Mouse (Mus musculus): ENCODE results near the gene Pemt. TPM values are rescaled to one million over a fixed set of nuclear protein-coding genes. Genes with fewer than 3 reads are reported as not detected.
"Not testable (repeated sequence)": the region's sequence is repeated elsewhere in the genome, so short reads cannot be mapped to it uniquely, and the experiment has no call there.

The Pemt gene
- polyA plus RNA-seq, 1 experiment from 2014 or later: 16.3 TPM

GRCm38 (mm10) chr11:59960476-59961337 is 85.6 kb downstream of the Pemt start:
- Histone ChIP-seq H3K27me3 (ENCODE audit: control insufficient read depth, insufficient read depth, low read length) (no peaks in the 10 kb centered on the region), H3K4me1 (ENCODE audit: control insufficient read depth in 2 of 2, insufficient read depth in 2 of 2, low read length in 2 of 2) (peaks cover 41 to 60% of the 10 kb centered on the region in 2 experiments), H3K9me3 (ENCODE audit: control insufficient read depth, low read length) (no peaks in the 10 kb centered on the region), H3K4me2 (ENCODE audit: low read length) (peak overlapping the region; percentile 8; the same call in 1 of the 2 replicates), H3K9ac (ENCODE audit: low read length) (peak overlapping the region; percentile 38; the same call in 1 of the 2 replicates), H3K4me3 (ENCODE audit: control insufficient read depth in 1 of 2, insufficient read depth in 1 of 2, low read depth in 1 of 2, low read length in 2 of 2) (no peak overlapping the region), H3K27ac (replicated peaks in 1 of 2; ENCODE audit: control insufficient read depth in 1 of 2, insufficient read depth in 1 of 2, low read depth in 2 of 2, low read length in 2 of 2) (peak overlapping the region; percentile 78 to 90), H3K36me3 (ENCODE audit: control insufficient read depth, insufficient read depth, low read length) (peaks cover 19% of the 10 kb centered on the region)
- 48% methylated on average over 20 of the region's 20 CpGs for WGBS
- no peak for ATAC-seq (ENCODE audit: insufficient number of reproducible peaks, insufficient read depth, low FRiP score, low read depth)

- Histone ChIP-seq H3K4me2 (ENCODE audit: low read length) (no peak overlapping the region), H3K4me3 (ENCODE audit: control insufficient read depth in 1 of 2, insufficient read depth in 1 of 2, low read depth in 1 of 2, low read length in 2 of 2) (no peak overlapping the region), H3K36me3 (ENCODE audit: control insufficient read depth, insufficient read depth, low read length) (peaks cover 19% of the 10 kb centered on the region), H3K9me3 (ENCODE audit: control insufficient read depth, low read length) (no peaks in the 10 kb centered on the region), H3K27me3 (ENCODE audit: control insufficient read depth, insufficient read depth, low read length) (no peaks in the 10 kb centered on the region), H3K9ac (ENCODE audit: low read length) (peak overlapping the region; percentile 42; the same call in 1 of the 2 replicates), H3K27ac (replicated peaks in 1 of 2; ENCODE audit: control insufficient read depth in 1 of 2, insufficient read depth in 1 of 2, low read depth in 2 of 2, low read length in 2 of 2) (peak overlapping the region; percentile 78 to 81), H3K4me1 (ENCODE audit: control insufficient read depth in 2 of 2, insufficient read depth in 2 of 2, low read length in 2 of 2) (peaks cover 41 to 55% of the 10 kb centered on the region in 2 experiments)
- no peak for ATAC-seq (ENCODE audit: insufficient number of reproducible peaks, insufficient read depth, low FRiP score, low read depth)
- 35% methylated on average over 4 of the region's 4 CpGs for WGBS
These were observed 86.8 kb downstream of the Pemt start for GRCm38 (mm10) chr11:59959453-59959852.

GRCm38 (mm10) chr11:59956749-59957148 is 89.5 kb downstream of the Pemt start:
- H3K9me3 ChIP-seq (ENCODE audit: control insufficient read depth, low read length): no peaks in the 10 kb centered on the region
- H3K27ac ChIP-seq (replicated peaks in 1 of 2; ENCODE audit: control insufficient read depth in 1 of 2, insufficient read depth in 1 of 2, low read depth in 2 of 2, low read length in 2 of 2): no peak overlapping the region
- H3K4me2 ChIP-seq (ENCODE audit: low read length): no peak overlapping the region
- peaks cover 23 to 34% of the 10 kb centered on the region in 2 experiments for H3K4me1 ChIP-seq (ENCODE audit: control insufficient read depth in 2 of 2, insufficient read depth in 2 of 2, low read length in 2 of 2)
- H3K27me3 ChIP-seq (ENCODE audit: control insufficient read depth, insufficient read depth, low read length): no peaks in the 10 kb centered on the region
- no peak for ATAC-seq (ENCODE audit: insufficient number of reproducible peaks, insufficient read depth, low FRiP score, low read depth)
- WGBS: 76% methylated on average over 6 of the region's 6 CpGs
- H3K9ac ChIP-seq (ENCODE audit: low read length): no peak overlapping the region
- H3K4me3 ChIP-seq (ENCODE audit: control insufficient read depth in 1 of 2, insufficient read depth in 1 of 2, low read depth in 1 of 2, low read length in 2 of 2): no peak overlapping the region
- H3K36me3 ChIP-seq (ENCODE audit: control insufficient read depth, insufficient read depth, low read length): peaks cover 8% of the 10 kb centered on the region

GRCm38 (mm10) chr11:59952892-59953291 is 93.4 kb downstream of the Pemt start:
- ATAC-seq (ENCODE audit: insufficient number of reproducible peaks, insufficient read depth, low FRiP score, low read depth): no peak
- WGBS: 87% methylated on average over 14 of the region's 14 CpGs
- Histone ChIP-seq H3K27me3 (ENCODE audit: control insufficient read depth, insufficient read depth, low read length) (no peaks in the 10 kb centered on the region), H3K4me3 (ENCODE audit: control insufficient read depth in 1 of 2, insufficient read depth in 1 of 2, low read depth in 1 of 2, low read length in 2 of 2) (no peak overlapping the region), H3K36me3 (ENCODE audit: control insufficient read depth, insufficient read depth, low read length) (peaks cover 6% of the 10 kb centered on the region; the same call in 1 of the 2 replicates), H3K9ac (ENCODE audit: low read length) (no peak overlapping the region), H3K27ac (replicated peaks in 1 of 2; ENCODE audit: control insufficient read depth in 1 of 2, insufficient read depth in 1 of 2, low read depth in 2 of 2, low read length in 2 of 2) (0 out of 4 replicates have a peak overlapping the region, but pooled peaks of 1 of the 2 experiments have one; percentile 6), H3K4me2 (ENCODE audit: low read length) (no peak overlapping the region), H3K9me3 (ENCODE audit: control insufficient read depth, low read length) (no peaks in the 10 kb centered on the region), H3K4me1 (ENCODE audit: control insufficient read depth in 2 of 2, insufficient read depth in 2 of 2, low read length in 2 of 2) (peaks cover 0 to 11% of the 10 kb centered on the region in 2 experiments; a peak in 3 of 4 replicates)

- H3K4me1 ChIP-seq (ENCODE audit: control insufficient read depth in 2 of 2, insufficient read depth in 2 of 2, low read length in 2 of 2): peaks cover 0 to 16% of the 10 kb centered on the region in 2 experiments
- H3K4me2 ChIP-seq (ENCODE audit: low read length): peak overlapping the region; percentile 93
- H3K27me3 ChIP-seq (ENCODE audit: control insufficient read depth, insufficient read depth, low read length): no peaks in the 10 kb centered on the region
- peak overlapping the region; percentile 50 to 65; a peak in 3 of 4 replicates for H3K27ac ChIP-seq (replicated peaks in 1 of 2; ENCODE audit: control insufficient read depth in 1 of 2, insufficient read depth in 1 of 2, low read depth in 2 of 2, low read length in 2 of 2)
- H3K9ac ChIP-seq (ENCODE audit: low read length): peak overlapping the region; percentile 93
- no peak for ATAC-seq (ENCODE audit: insufficient number of reproducible peaks, insufficient read depth, low FRiP score, low read depth)
- no peaks in the 10 kb centered on the region for H3K9me3 ChIP-seq (ENCODE audit: control insufficient read depth, low read length)
- H3K36me3 ChIP-seq (ENCODE audit: control insufficient read depth, insufficient read depth, low read length): peaks cover 3% of the 10 kb centered on the region; the same call in 1 of the 2 replicates
- peak overlapping the region; percentile 78 to 86 for H3K4me3 ChIP-seq (ENCODE audit: control insufficient read depth in 1 of 2, insufficient read depth in 1 of 2, low read depth in 1 of 2, low read length in 2 of 2)
- 2% methylated on average over 16 of the region's 16 CpGs for WGBS
These were observed 97.9 kb downstream of the Pemt start for GRCm38 (mm10) chr11:59948401-59948767.

GRCm38 (mm10) chr11:59947752-59948400 is 98.4 kb downstream of the Pemt start, which contains the start of gene Med9:
TSS of gene Med9 (plus strand) at chr11:59948206.
- ATAC-seq (ENCODE audit: insufficient number of reproducible peaks, insufficient read depth, low FRiP score, low read depth): peak; percentile 84
- peak within 1 kb of the TSS; percentile 93 for H3K4me2 ChIP-seq (ENCODE audit: low read length)

GRCm38 (mm10) chr11:59944855-59945254 is 101.4 kb downstream of the Pemt start:
- not testable (repeated sequence) for H3K9ac ChIP-seq (ENCODE audit: low read length); H3K4me3 ChIP-seq (ENCODE audit: control insufficient read depth in 1 of 2, insufficient read depth in 1 of 2, low read depth in 1 of 2, low read length in 2 of 2); H3K36me3 ChIP-seq (ENCODE audit: control insufficient read depth, insufficient read depth, low read length); H3K27ac ChIP-seq (replicated peaks in 1 of 2; ENCODE audit: control insufficient read depth in 1 of 2, insufficient read depth in 1 of 2, low read depth in 2 of 2, low read length in 2 of 2); H3K27me3 ChIP-seq (ENCODE audit: control insufficient read depth, insufficient read depth, low read length); ATAC-seq (ENCODE audit: insufficient number of reproducible peaks, insufficient read depth, low FRiP score, low read depth); H3K9me3 ChIP-seq (ENCODE audit: control insufficient read depth, low read length); H3K4me2 ChIP-seq (ENCODE audit: low read length)
- H3K4me1 ChIP-seq (ENCODE audit: control insufficient read depth in 2 of 2, insufficient read depth in 2 of 2, low read length in 2 of 2): peaks cover 5 to 14% of the 10 kb centered on the region in 2 experiments
- 84% methylated on average over 10 of the region's 10 CpGs for WGBS

More at GRCm38 (mm10) chr11:59947752-59948400, 98.4 kb downstream of the Pemt start, which contains the start of gene Med9:
- Histone ChIP-seq H3K36me3 (ENCODE audit: control insufficient read depth, insufficient read depth, low read length) (peaks cover 3% of the 10 kb centered on the region; the same call in 1 of the 2 replicates), H3K27ac (replicated peaks in 1 of 2; ENCODE audit: control insufficient read depth in 1 of 2, insufficient read depth in 1 of 2, low read depth in 2 of 2, low read length in 2 of 2) (peak within 1 kb of the TSS; percentile 54 to 65), H3K4me1 (ENCODE audit: control insufficient read depth in 2 of 2, insufficient read depth in 2 of 2, low read length in 2 of 2) (peaks cover 0 to 16% of the 10 kb centered on the region in 2 experiments), H3K9me3 (ENCODE audit: control insufficient read depth, low read length) (no peaks in the 10 kb centered on the region), H3K9ac (ENCODE audit: low read length) (peak within 1 kb of the TSS; percentile 93), H3K4me3 (ENCODE audit: control insufficient read depth in 1 of 2, insufficient read depth in 1 of 2, low read depth in 1 of 2, low read length in 2 of 2) (peak within 1 kb of the TSS; percentile 78 to 86), H3K27me3 (ENCODE audit: control insufficient read depth, insufficient read depth, low read length) (no peaks in the 10 kb centered on the region)
- 1% methylated on average over 43 of the region's 43 CpGs for WGBS

All from heart, embryonic 14.5 days (tissue).